Mouse (Mus musculus) spleen, postnatal 14 days (tissue): Measurements from ENCODE around the gene Tas1r2.

ENCODE experiments used
- DNase-seq, 2 experiments: peaks; one replicate each; pipeline ENCODE4 v3.0.0; 2021 to 2022; ENCODE audit warnings: low spot score in 2 of 2

Gene Tas1r2

DNA sequence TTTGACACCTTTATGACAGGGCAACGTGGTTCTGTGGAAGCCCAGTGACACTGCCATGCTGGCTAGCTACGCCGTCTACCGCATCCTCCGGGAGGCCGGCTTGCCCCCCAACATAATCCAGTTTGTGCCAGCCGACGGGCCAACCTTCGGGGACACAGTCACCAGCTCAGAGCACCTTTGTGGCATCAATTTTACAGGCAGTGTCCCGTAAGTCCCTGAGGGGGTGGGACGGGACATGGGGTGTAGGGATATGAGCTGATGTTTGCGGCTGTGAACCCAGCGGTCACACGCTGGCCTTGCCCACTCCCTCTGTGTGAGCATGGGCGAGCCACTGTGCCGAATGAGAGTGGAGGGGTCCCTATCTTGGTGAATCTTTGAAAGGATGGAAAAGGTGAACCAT is 15.0 kb upstream of the Tas1r2 start:
- no peak for DNase-seq

DNA sequence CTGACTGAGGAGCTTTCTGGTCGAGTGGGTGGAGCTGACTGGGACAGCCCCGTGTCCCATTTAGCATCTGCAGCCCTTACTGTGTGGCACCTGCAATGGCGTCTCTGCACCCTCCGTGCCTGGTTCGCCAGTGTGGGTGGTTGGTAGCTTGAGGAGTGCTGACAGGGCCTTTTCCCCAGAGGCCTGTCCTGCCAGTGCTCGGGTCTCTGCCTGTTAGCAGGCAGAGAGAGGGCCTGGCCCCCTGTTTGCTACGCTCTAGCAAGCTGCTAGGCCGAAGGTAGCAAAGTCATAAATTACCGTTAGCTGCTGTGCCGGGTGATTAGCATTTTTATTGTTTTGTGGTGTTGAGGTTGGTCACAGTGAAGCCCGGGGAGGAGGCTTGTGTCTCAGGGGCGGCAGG is 13.5 kb upstream of the Tas1r2 start:
- DNase-seq = no peak

DNA sequence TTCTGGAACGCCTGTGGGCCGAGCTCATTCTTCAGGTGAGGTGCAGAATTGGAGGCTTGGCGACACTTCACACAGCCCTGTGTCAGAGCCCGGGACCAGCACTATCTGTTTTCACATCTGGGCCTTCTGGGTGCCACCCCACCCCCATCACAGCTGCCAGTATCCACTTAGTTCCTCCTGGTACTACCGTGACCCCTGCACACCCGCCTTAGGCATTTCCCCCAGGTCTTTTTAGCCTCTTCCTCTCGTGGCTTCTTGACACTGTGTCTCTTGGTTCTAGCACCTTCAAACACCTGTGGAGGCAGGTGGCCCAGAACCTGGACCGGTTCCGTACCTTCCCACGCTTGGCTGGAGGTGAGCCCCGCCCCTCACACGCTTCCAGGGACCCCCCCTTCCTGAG is 13.0 kb upstream of the Tas1r2 start:
- DNase-seq = no peak

DNA sequence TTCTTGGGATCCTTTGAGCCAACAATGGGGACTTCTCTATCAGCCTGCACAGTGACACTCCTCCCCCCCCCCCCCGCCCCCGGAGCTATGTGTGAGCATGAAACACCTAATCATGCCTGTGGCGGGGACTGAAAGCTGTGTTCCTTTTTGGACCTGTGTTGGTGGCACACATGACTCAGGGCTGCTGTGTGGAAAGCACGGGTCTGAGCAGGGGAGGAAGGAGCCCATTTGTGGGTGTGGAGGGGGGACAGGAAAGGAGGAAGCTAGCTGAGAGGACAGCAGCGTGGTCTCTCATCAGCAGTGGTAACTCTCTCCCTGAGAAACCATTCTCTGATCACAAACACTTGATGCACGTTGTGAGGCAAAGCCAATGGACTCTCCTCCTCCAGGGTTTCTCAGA is 12.6 kb upstream of the Tas1r2 start:
- no peak for DNase-seq

DNA sequence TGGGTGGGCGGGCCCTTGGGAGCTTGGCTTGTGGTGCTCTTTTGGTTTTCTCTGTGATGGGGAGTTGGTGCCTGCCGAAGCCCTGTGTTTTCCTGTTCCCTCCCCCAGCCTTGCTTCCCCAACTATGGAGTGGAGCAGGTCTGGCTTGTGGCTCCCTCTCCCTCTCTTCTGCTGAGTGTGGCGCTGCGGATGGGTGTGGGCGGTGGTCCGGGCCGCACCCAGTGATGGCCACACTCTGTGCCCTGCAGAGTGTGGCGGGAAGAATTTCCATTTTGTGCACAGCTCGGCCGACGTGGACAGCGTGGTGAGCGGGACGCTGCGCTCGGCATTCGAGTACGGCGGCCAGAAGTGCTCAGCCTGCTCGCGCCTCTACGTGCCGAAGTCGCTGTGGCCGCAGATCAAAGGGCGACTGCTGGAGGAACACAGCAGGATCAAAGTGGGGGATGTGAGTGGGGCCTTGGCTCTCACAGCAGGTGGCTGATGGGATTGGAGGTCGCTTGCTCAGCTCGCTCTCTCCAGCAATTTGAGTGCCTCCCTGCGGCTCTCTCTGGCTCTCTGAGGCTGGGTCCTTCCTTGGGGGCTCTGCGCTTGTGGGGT is 11.4 kb upstream of the Tas1r2 start:
- DNase-seq = no peak

DNA sequence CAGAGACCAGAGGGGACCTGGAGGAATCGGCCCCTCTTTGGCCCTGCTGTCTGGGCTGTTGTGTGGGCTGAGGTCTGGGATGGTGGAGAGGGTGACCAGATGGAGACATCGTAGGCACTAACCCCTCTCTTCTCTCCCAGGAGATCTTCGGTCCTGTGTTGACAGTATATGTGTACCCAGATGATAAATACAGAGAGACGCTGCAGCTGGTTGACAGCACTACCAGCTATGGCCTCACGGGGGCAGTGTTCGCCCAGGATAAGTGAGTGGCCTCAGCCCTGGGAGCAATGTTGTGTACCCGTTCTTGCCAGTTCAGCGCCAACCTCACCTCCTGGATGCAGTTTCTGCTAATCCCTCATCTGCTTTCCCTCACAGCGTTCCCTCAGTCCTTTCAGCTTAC is 9.4 kb upstream of the Tas1r2 start:
- peak; percentile 44 to 65 for DNase-seq

DNA sequence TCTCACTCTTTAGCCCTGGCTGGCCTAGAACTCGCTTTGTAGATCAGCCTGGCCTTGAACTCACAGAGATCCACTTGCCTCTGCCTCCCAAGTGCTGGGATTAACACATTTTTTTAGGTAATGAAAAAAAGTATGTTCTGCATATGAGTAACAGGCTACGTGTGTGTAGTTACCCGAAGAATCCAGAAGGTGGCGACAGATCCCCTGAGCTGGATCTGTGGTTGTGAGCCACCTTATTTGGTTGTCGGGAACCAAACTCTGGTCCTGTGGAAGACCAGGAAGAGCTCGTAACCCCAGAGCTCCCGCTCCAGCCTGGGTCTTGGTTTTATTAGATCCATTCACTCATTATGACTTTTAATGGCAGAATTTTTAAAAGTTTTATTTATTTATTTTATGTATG is 6.4 kb upstream of the Tas1r2 start:
- DNase-seq = no peak

DNA sequence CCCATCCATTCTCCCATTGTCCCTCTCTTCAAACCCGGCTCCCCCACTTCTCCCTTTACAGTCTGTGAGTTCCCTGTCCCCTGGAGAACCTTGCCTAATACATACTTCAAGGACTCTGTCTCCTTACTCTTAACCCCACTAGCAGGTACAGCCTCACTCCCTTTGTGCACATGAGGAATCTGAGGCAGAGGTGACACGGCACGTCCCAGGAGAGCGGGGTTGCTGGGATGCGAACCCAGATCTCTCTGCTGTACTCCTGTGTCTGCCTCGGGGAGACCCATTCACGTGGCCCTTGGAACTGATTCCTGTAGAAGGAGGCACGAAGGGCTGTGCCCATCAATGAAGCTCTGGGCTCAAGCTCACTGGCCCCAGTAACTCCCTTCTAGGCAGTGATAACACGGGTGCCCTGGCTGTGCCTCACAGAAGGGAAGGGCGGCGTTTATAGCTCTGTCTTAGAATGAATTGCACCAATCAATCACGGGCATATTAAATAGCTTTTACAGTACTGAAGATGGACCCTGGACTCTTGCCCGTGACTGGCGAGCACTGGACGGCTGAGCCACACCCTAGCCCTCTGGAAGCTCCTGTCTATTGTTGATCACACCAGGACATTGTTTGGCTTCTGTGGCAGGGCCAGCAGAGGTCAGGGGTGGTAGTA is 3.1 kb upstream of the Tas1r2 start:
- no peak for DNase-seq

DNA sequence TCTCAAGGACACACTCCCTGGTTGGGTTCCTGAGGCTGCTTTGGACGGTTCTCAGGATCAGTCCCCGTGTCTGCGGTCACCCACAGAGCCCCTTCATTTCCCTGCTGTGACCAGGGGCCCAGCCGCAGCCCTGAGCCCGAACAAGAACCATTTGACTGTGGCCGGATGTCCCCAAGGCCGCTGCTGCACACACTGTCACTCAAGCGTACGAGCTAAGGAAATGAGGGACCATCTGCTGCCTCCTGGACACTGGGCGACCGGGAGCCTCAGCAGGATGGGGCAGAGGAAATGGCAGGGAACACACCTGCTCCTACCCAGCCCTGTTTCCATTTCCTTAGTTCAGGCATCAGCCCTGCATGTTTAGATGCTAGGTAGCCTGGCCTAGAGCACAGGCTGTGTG is 2.4 kb upstream of the Tas1r2 start:
- DNase-seq = no peak

DNA sequence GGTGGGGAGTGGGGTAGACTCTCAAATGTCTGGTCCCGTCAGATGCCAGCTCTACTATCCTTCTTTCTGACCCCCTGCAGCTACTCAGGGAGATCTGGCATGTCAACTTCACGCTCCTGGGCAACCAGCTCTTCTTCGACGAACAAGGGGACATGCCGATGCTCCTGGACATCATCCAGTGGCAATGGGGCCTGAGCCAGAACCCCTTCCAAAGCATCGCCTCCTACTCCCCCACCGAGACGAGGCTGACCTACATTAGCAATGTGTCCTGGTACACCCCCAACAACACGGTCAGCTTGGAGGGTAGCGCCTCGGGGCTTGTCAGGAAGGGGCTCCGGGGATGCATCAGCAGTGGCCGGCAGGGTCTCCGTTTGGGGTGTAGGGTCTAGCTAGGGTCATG is 8.6 kb downstream of the Tas1r2 start:
- no peak for DNase-seq

DNA sequence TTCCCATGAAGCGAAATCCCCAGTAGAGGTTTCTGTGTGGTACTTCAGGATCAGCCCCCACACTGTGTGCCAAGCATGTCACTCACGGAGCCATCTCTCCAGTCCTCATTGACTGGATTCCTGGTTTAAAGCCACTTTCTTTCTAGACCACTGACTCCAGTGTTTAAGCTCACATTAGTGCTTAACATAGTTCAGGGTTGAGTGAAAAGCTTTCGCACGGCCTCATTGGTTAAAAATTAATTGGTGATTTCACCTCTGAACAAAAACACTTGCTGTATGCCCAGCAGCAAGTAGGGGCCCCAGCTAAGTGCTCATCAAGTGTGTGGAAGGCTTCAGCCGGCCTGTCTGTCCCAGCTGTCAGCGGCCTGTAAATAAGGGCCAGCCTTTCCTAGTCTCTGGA is 14.3 kb downstream of the Tas1r2 start:
- DNase-seq = no peak

DNA sequence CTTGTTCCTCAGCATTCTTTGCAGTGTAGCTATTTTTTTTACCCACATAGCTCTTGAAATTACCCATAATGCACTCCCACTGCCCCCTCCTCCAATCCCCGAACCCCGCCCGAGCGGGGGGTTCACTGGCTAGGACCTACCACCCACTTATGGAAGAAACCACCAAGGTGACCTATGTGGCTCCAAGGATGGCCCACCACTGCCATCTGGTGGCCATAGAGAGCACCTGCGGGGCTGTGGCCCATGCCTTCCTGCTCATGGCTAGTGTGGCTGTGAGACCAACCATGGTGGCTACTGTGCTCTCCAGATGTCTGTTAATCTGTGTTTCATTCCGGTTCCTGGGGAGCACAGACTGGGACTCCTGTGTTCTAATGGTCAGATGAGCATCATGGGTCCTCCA is 16.5 kb downstream of the Tas1r2 start:
- peak in 1 of 2 experiments; percentile 40 for DNase-seq

DNA sequence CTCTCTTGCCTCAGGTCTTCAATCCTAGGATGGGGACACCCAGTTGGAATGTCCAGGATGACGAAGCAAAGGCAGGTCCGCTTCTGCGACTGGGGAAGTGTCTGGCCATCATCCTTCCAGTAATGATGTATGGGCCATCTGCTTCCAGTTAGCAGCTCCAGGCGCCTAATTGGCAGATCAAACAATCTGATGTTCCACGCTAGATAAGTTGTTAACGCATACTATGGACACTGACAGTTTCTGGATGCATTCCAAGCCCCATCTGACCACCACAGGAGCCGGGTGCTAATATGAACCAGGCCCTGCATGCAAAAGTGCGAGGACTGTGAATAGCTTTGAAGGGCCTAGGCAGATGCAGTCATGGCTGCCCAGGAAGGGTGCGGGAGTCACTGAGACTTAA is 22.4 kb downstream of the Tas1r2 start:
- no peak for DNase-seq

DNA sequence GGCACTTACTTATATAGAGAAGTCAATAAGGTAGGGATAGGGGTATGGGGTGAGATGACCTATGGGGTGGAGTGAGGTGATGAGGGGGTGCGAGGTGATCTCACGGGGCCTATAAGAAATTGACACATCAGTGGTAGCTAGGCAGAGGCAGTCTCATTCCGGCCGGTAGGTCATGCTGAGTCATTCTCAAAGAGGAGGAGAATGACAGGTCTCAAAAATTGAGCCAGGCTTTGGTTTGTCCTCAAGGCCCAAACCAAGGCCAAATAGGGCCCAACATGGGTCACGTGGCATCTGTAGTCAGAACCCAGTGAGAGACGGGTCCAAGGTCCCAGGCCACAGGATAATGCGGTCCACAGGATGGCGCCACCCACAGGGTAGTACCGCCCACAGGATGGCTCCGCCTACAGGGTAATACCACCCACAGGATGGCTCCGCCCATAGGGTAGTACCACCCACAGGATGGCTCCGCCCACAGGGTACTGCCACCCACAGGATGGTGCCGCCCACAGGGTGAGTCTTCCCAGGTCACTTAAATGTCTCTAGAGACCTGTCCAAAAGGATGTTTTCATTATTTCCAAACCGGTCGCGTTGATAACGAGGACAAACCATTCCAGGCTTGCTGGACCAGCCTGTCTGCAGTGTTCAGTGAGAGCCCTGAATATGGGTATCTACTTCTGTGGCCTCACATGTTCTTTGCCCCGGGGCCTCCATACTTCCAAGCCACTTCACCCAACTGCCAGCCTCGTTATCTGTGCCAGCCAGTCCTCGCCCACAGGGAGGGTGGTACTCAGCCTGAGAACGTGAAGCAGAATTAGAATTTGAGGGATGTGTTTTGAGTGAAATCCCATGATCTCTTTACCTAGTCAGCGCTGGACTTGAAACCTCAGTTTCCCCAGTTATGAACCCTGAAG is 30.6 kb downstream of the Tas1r2 start:
- DNase-seq = peak; percentile 17 to 22

DNA sequence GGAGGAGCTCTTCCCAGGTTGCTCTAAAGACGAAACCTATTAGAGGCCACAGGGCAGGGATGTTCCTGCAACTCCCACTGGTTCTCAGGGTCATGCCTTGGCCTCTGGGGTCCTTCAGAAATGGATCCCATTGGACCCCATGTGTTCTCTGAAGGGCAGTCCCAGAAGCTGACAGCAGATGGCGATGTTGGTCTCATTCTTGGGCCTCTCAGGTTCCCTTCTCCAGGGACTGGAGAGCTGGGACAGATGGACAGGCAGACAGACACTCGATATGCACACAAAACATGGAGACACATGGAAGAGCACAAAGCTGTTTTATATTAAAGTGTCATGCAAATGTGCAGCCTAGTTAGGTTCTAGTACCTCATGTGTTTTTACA is 31.3 kb downstream of the Tas1r2 start:
- DNase-seq = peak in 1 of 2 experiments; percentile 31

DNA sequence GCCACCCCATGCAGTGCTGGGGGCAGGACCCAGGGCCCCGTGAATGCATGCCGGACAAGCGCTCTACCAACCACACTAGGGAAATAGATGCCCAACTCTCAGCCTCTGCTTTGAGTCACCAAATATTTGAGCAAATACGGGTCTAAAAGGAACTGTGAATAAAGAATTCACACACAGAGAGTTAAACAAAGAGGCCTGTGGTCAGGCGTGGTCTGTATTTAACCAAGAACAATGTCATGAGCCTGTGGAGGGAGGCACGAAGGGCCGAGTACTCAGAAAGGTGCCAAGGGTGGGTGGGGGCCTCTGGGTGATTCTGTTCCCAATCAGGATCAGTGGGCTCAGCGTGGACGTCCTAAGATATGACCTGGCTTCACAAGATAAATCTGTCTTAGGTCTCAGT is 34.7 kb downstream of the Tas1r2 start:
- DNase-seq = no peak

DNA sequence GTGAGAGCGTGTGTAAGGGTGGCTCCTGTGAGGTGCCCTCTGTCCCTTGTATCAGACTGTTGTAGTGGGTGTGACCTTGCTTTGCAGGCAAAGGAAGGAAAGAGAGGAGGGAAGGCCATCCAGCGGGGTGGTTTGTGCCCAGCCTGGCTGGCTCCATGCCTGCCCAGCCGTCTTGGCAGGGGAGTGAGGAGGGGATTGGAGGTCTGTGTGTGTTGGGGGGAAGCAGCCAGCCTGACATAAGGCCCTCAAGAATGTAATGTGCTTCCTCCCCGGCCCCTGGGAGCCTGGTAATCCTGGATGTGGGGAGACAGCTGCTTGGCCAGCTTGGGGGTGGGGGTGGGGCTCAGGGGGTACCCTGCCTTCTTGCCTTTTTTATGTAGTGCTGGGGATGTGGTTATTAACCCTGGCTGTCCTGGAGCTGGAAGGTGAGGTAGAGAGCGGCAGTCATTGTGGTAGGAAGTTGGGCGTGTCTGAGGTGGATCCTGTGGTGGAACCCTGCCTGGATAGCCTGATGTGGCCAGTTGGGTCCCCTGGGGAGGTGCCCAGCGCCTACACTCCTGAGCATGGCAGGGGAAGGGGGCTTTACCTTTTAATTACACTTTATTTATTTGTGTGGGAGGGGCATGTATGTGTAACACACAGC is 36.4 kb downstream of the Tas1r2 start:
- no peak for DNase-seq

DNA sequence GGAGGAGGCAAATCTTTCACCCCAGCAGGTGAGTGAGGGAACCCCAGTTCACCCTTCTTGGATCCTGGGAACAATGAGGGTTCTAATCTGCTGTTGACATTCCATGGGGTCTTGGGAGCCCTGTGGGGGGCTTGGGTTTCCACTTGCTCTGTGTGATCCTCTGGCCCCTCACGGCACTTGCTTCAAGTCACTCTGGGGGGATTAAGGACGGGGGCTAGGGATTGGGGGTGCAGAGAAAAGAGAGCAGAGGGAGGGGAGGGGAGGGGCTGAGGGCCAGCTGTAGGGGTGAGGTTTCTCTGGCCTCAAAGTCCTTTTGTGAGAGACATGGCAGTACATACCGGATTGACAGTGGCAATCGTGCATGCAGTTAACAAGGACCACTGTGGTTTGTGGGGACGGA is 40.0 kb downstream of the Tas1r2 start:
- DNase-seq = no peak

DNA sequence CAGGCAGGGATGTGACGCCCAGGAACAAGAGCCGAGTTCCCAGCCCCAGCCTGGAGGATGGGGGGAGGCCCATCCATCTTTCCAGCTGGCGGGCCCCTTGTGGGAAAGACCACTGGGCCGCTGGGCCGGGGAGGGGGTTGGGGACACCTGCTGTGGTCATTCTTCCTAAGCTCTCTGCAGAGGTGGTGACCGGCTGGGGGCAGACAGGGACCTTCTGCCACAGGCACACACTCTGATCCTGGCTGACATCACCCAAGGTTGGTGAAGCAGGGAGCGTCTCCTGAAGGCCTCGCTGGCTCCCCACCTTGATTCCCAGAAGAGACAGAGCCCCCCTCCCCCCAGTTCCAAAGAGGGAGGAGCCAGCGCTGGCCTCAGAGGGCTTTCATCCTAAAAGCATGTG is 44.4 kb downstream of the Tas1r2 start:
- DNase-seq = no peak

DNA sequence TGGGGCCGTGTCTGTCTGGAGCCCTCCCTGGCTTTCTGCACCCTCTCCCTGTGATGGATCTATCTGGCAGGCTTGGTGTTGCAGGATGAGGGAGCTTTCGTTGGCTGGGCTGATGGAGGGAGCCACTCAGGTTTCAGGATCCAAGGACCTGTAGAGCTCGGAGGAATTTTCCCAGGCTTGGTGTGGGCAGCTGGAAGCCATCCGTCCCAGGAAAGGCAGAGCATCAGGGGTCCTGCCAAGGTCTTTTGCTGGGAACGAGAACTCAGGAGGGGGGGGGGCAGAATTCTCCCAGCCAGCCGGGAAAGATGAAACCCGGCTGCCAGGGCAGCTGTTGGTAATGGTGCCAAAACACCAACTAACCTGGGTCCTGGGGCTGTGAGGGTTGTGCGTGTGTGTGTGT is 45.3 kb downstream of the Tas1r2 start:
- DNase-seq = no peak

DNA sequence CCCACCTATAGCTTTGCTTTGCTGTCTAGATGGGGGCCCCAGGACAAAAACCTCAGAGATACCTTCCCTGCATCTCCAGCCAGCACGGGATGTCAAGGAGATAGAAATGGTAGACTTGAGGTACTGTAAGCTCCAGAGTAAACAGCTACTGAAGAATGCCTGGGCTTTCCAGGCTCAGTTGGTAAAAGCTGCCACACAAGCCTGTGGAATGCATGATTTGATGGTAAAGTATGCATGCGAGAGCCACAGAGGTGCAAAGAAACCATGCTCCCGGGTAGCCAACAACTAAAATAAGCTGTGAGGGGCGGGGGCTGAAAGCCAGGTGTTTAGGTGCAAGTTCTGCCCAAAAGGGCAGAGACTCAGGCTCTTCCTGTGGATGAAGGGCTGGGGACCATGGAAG is 49.6 kb downstream of the Tas1r2 start:
- DNase-seq = no peak

DNA sequence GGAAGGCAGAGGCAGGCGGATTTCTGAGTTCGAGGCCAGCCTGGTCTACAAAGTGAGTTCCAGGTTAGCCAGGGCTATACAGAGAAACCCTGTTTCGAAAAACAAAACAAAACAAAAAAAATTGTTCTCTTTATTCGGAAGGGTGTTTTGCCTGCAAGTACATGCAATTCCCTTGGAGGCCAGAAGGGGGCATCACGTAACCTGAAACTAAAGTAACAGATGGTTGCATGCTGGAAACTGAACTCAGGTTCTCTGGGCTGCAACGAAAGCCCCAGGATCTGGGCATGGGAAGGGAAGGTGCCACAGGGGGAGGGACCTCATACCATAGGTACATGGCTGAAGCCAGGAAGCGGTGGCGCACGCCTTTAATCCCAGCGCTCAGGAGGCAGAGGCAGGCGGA is 50.1 kb downstream of the Tas1r2 start:
- no peak for DNase-seq

DNA sequence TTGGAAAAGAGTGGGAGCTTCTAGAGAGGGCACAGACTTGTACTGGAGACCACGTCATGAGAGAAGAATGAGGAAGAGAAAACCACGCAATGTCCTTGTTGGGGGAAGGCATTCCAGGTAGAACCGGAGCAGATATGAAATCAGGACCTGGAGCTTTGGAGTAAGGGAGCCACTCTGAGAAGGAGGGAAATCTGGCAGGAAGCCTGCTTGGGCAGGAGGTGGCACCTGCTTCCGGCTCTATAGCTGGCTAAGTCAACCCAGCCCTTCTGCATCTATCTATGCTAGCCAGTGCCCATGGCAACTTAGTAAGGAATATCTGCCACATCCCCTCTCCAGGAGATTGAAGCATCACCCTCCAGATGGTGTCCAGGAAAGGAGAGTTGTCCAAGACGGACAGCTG is 52.6 kb downstream of the Tas1r2 start:
- no peak for DNase-seq
